Mouse (Mus musculus) gastrocnemius, adult 2 months (tissue): ENCODE data around the gene Cyp4f17. TPM values are rescaled to one million over a fixed set of nuclear protein-coding genes. Genes with fewer than 3 reads are reported as not detected.
A peak's percentile ranks its signal among the peaks of the same experiment; 100 is the strongest.
"Not testable (repeated sequence)": the region's sequence is repeated elsewhere in the genome, so short reads cannot be mapped to it uniquely, and the experiment has no call there.

Experiments used
- DNase-seq: peaks from one replicate; pipeline ENCODE4 v3.0.0; 2022
- H3K27ac ChIP-seq: fragments of 200-600 bp; 2 replicates; pipeline ENCODE4 v1.8.1; 2022; ENCODE audit warnings: mild to moderate bottlenecking
- H3K4me3 ChIP-seq: fragments of 200-600 bp; 2 replicates; pipeline ENCODE4 v1.8.1; 2022; ENCODE audit warnings: mild to moderate bottlenecking, moderate library complexity
- CTCF ChIP-seq: fragments of 200-600 bp; IDR thresholded peaks from 2 replicates; pipeline ENCODE4 v1.8.1; 2022; ENCODE audit warnings: antibody characterized with exemption, mild to moderate bottlenecking, moderate library complexity
- intact Hi-C: fragments of 180-260 bp; cut with DNase I; formaldehyde crosslinking; loops from one replicate; pipeline ENCODE4 v1.15.1; 2025
- total RNA-seq, 2 experiments: library from RNA; stranded (reverse); gene quantifications; 2 replicates each; pipeline ENCODE4 v1.2.3; 2021

The Cyp4f17 gene
- total RNA-seq, 2 experiments from 2014 or later: 1.5 to 2.2 TPM

DNA sequence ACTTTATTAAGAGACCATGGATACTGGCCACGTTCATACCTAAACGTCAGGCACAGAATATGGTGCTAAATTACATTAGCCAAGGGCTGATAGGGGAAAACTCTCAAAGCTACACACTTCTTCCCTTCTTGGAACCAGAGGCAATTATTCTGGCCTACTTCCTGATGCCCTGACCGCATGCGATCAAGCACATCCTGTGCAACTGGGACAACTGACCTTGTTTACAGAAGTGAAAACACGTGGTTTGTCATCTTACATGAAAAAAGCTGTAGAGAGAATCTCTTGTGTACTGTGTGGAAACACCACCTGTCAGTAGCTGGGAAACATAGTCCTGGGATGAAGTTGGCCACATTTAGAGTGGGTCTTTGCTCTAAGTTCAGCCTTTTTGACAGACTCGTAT, 28.2 kb downstream of the Cyp4f17 start:
- TF ChIP-seq CTCF: no peak
- DNase-seq: no peak
- no peak overlapping the region for H3K27ac ChIP-seq
- H3K4me3 ChIP-seq: no peak overlapping the region
- intact Hi-C loops: no loop called here

DNA sequence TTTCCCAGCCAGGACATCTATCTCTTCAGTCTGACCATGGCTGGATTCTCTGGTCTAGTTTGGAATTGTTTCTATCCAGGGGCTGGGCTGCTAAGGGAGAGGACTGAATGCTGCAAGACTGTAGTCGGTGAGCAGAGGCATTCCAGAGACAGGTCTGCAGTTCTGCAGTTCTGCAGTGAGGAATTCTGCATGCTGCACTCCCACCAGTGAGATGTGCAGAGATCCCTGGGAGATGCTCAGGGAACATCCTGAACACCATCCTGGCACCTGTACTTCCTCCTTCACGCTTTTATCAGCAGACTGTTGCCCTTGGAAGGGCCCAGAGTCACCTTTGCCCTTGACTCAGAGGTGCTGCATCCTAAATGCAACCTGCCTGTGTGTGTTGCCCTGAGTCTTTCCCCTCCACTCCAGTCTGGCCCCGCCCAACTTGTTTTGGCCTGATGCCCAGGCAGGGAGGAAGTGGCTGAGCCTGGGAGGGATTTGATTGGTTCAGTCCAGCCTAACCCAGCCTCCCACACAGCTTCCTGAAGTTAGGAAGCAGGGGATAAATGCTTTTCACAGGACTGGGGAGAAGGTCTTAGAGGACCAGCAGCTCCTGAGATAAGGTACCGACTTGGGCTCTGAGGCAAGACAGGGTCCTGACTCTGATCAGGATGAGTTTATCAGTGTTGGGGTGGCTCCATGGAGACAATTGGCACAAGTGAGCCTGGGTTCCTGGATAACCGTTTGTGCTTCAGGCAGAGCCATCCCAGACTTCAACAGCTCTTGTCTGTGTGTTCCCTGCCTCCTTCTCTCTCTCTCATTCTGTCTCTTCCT, 30.4 kb downstream of the Cyp4f17 start, which contains the start of gene Cyp4f16:
Gene Cyp4f16 (plus strand): TSS at position 508 of the 816 bp plus-strand sequence.
- Histone ChIP-seq H3K4me3 (peak within 1 kb of the TSS; percentile 69), H3K27ac (peak within 1 kb of the TSS; percentile 75)
- intact Hi-C loops: not testable (repeated sequence)
- peak; percentile 90 for DNase-seq

DNA sequence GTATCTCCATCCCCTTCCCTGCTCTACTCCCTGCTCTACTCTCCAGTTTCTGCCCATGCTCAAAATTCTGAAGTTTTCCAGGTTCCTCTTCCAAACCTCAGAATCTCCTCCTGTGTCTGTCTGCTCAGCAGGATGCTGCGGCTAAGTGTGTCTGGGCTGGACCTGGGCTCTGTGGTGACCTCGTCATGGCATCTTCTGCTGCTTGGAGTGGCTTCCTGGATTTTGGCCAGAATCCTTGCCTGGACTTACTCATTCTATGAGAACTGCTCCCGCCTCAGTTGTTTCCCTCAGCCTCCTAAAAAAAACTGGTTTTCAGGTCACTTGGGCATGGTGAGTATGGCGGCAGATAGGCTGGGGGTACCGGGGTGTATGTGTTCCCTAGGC, 31.0 kb downstream of the Cyp4f17 start:
- Histone ChIP-seq H3K27ac (peak overlapping the region; percentile 75), H3K4me3 (peak overlapping the region; percentile 69)
- intact Hi-C loops: no loop called here
- TF ChIP-seq CTCF: no peak
- no peak for DNase-seq

DNA sequence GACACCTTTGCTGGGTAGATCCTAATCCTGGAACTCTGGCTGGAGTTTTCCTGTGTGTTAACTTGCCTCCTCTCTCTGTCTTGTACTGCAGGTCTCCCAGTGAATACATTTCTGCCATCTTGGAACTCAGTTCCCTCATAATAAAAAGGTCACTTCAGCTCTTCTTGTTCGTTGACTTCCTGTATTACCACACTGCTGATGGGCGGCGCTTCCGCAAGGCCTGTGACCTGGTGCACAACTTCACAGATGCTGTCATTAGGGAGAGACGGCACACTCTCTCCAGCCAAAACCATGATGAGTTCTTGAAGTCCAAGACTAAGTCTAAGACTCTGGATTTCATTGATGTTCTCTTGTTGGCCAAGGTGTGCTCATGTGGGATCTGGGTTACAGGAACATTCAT, 38.9 kb downstream of the Cyp4f17 start:
- intact Hi-C loops: loop anchor here (10.0 kb wide), 1 partner anchor 90 kb away; no protein-coding TSS in a partner anchor

DNA sequence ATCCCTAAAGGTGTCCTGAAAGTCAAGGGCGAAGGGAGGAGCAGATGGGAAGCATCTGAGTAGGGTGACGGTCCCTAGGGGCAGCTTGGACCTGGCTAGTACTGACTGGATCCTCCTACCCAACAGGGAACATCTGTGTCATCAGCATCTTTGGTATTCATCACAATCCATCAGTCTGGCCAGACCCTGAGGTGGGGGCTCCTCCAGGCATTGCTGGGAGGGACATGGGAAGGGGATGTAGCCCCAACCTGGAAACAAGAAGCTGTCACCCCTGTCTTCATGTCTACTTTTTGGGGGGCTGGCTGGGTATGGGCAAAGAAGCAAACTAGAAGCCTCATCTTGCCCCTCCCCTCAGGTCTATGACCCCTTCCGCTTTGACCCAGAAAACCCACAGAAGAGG, 44.5 kb downstream of the Cyp4f17 start:
- H3K4me3 ChIP-seq, intact Hi-C loops, H3K27ac ChIP-seq, DNase-seq: not testable (repeated sequence)

More for the DNA sequence above, 38.9 kb downstream of the Cyp4f17 start:
- not testable (repeated sequence) for H3K27ac ChIP-seq, H3K4me3 ChIP-seq, DNase-seq

DNA sequence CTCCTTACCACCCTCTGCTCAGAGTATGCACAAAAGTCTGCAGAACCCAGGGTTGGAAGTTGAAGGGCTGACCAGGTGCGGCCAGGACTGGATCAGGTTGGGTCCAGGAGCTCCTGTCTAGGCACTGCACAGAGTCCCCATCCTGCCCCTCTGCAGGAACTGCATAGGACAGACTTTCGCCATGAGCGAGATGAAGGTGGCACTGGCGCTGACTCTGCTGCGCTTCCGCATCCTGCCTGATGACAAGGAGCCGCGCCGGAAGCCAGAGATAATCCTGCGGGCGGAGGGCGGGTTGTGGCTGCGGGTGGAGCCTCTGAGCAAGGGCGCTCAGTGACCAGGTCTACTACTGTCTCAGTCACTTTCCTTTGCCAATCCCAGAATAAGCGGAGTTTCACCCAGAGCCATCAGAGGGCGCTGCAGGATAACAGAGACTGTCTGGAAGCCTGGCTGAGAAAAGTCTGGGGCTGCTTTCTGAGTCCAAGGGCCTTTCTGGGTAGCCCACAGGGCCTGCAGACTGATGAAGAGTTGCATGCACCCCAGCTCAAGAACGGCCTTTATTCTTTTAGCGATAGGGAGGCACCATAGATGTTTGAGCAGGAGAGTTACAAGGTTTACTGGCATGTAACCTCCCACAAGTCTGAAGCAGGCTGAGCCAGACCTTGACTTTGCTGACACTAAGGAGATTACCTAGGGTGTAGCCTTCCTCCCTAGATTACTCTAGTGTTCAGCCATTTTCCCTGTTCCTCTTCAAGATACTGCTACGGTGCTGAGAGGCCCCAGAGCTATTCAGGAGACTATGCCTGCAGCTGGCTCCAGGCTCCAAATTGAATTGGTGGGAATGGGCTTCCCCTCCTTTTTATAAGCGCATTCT, 45.3 kb downstream of the Cyp4f17 start:
- H3K27ac ChIP-seq: no peak overlapping the region
- DNase-seq: peak; percentile 62
- TF ChIP-seq CTCF: peak; percentile 68
- H3K4me3 ChIP-seq: peak overlapping the region; percentile 41; the same call in 1 of the 2 replicates
- intact Hi-C loops: no loop called here

DNA sequence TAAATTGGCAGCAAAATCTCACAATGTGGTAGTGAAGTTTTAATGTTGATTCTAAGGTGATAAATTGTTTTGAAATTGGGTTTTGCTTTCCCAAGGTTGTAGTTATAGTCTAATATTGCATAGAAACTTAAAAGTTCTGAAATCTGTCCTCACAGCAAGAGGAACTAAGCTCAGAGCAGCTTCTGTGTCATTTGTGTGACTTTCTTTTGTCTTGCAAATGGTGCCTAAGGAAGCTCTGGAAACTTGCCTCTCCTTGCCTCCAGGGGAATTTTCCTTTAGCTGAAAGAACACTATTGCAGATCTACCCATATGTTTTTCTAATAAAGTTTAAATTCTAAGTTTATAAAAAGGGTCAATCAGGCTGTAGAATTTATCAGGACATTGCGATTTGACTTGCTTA, 47.2 kb downstream of the Cyp4f17 start:
- DNase-seq, H3K27ac ChIP-seq, intact Hi-C loops, H3K4me3 ChIP-seq: not testable (repeated sequence)

DNA sequence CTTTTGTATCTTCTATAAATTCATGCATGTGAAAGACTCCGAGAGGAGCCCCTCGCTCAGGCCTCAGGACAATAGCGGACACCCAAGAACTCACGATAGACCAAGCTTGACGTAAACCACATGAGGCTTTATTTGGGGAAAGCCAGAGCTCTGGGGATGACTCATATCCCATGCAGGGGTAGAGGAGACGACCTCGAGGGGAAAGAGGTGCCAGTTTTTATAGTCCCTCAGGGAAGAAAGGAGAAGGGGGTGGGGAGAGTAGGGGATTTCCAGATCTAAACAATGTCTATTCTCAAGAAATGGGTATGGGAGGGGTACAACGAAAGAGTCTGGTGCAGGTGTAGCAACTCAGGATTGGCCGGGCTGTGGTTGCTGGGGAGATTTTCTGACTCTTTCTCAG, 48.5 kb downstream of the Cyp4f17 start:
- intact Hi-C loops, H3K27ac ChIP-seq, H3K4me3 ChIP-seq, DNase-seq: not testable (repeated sequence)

DNA sequence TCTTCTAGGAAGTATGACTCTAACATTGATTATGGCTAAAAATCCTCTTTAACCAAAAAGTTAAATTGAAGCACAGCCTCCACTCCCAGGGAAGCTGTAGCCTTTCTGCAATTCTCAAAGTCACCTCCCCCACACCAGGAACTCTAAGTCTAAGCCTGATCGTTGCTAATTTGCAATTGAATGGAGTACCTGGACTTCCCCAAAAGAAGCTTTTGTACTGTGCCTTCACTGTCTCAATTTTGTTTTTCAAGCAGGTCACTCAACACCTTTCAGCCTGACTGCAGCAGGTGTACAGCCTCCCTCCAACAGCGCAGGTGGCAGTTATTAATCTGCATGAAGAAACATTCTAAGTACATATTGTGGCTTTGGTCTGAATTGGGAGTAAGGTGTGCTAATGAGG, 57.5 kb downstream of the Cyp4f17 start:
- H3K4me3 ChIP-seq, DNase-seq, H3K27ac ChIP-seq, intact Hi-C loops: not testable (repeated sequence)

DNA sequence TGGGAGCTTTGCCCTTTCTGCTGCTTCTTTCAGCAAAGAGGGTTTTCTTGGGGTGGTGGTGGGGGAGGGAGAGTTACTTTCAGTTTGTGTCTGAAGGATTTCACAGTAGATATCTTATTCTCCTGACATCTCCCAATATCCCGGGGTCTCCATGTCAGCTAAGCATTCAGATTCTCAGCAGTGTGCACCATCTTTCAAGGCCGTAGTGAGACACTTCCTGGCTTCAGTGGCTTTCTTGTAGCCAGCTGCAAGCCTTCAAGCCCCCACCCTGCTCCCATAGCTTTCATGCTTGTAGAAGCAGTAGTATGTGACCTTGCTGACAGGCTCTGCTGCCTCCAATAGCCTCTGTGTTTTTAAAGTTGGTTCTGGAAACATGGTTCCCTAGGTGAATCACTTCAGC, 67.4 kb downstream of the Cyp4f17 start:
- DNase-seq, H3K27ac ChIP-seq, intact Hi-C loops, H3K4me3 ChIP-seq: not testable (repeated sequence)

DNA sequence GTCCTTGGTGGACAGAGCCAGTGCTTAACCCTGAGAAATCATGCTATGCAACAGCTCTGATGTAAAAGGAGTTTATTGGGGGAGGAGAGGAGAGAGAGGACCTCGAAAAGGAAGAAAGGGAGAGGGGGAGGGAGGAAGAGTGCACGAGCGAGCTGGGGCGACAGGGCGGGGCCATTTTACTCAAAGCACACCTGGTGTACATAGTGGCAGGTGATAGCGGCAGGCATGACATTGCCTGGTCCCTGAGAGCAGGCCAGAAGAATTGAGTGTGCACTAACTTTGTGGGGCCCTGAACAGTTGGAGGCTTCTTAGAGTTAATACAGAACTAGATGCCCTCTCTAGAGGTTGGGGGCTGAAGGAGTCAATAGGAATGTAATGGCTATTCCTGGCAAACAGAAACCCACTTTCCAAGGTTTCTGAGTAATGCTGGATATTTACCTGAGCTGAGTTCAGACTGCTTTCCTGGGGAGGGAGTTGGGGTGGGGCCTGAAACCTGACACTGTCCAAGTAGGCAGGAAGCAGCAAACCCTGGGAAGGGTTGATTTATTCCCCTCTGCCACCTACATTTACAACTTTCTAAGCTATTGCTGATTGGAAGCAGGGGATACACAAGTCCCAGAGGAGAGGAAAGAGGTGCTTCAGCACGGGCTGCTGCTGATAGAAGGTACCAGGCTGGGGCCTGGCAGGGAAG, 71.8 kb downstream of the Cyp4f17 start:
- intact Hi-C loops: no loop called here
- DNase-seq: no peak
- H3K27ac ChIP-seq: no peak overlapping the region
- no peak for TF ChIP-seq CTCF
- no peak overlapping the region for H3K4me3 ChIP-seq

Other genes with a start within 250 kb of the Cyp4f17 start
- gene Brd4, start 221.3 kb upstream of the Cyp4f17 start, total RNA-seq: 10 to 100 TPM; 45.8 to 47.4 TPM
- gene Akap8, start 184.8 kb upstream of the Cyp4f17 start, total RNA-seq: 10 to 100 TPM; 33.2 to 40.2 TPM
- 10 to 100 TPM; 34.5 to 43.4 TPM for gene Akap8l, start 155.4 kb upstream of the Cyp4f17 start, total RNA-seq
- 10 to 100 TPM; 13.0 to 13.7 TPM for gene Wiz, start 116.6 kb upstream of the Cyp4f17 start, total RNA-seq
- under 1 TPM; 0.06 to 0.31 TPM for gene Rasal3, start 102.5 kb upstream of the Cyp4f17 start, total RNA-seq
- gene Pglyrp2, start 81.9 kb upstream of the Cyp4f17 start, total RNA-seq: not detected
- 1 to 10 TPM in 1 of 2 experiments, under 1 TPM in 1; 0.33 to 2.3 TPM for gene Cyp4f39, start 53.3 kb upstream of the Cyp4f17 start, total RNA-seq
- 1 to 10 TPM; 1.1 to 2.3 TPM for gene Cyp4f16, start 30.5 kb downstream of the Cyp4f17 start, total RNA-seq
- not detected for gene Cyp4f37, start 115.3 kb downstream of the Cyp4f17 start, total RNA-seq
- gene Cyp4f40, start 152.8 kb downstream of the Cyp4f17 start, total RNA-seq: not detected
- not detected for gene Cyp4f15, start 179.6 kb downstream of the Cyp4f17 start, total RNA-seq